Mouse (Mus musculus): ENCODE results near the gene Arhgef15.

GRCm38 (mm10) chr11:68957971-68958370 is 691 bp upstream of the Arhgef15 start:
- no peak for TF ChIP-seq POLR2A (IDR thresholded peaks at IDR 0.05; ENCODE audit: control insufficient read depth, low read depth, low read length)
- TF ChIP-seq CTCF (IDR thresholded peaks at IDR 0.05; ENCODE audit: control insufficient read depth, insufficient read depth, insufficient replicate concordance, low read depth, low read length) = no peak

Data from testis, adult 2 months (tissue).